Mouse (Mus musculus): ENCODE results near the gene Gm42906. TPM values are rescaled to one million over a fixed set of nuclear protein-coding genes. Genes with fewer than 3 reads are reported as not detected.

The Gm42906 gene
- polyA plus RNA-seq, 1 experiment from 2014 or later = not detected

GRCm38 (mm10) chr5:151346626-151347025 is 81.3 kb downstream of the Gm42906 start:
- Histone ChIP-seq H3K4me1 (ENCODE audit: control insufficient read depth in 2 of 2, insufficient read depth in 2 of 2, low read length in 2 of 2) (no peaks in the 10 kb centered on the region), H3K4me3 (ENCODE audit: control insufficient read depth in 1 of 2, insufficient read depth in 1 of 2, low read depth in 1 of 2, low read length in 2 of 2) (no peak overlapping the region), H3K4me2 (ENCODE audit: low read length) (no peak overlapping the region), H3K9me3 (ENCODE audit: control insufficient read depth, low read length) (no peaks in the 10 kb centered on the region), H3K36me3 (ENCODE audit: control insufficient read depth, insufficient read depth, low read length) (no peaks in the 10 kb centered on the region), H3K9ac (ENCODE audit: low read length) (no peak overlapping the region), H3K27me3 (ENCODE audit: control insufficient read depth, insufficient read depth, low read length) (no peaks in the 10 kb centered on the region), H3K27ac (replicated peaks in 1 of 2; ENCODE audit: control insufficient read depth in 1 of 2, insufficient read depth in 1 of 2, low read depth in 2 of 2, low read length in 2 of 2) (no peak overlapping the region)
- no peak for ATAC-seq (ENCODE audit: insufficient number of reproducible peaks, insufficient read depth, low FRiP score, low read depth)
- WGBS = 83% methylated on average over 8 of the region's 8 CpGs

GRCm38 (mm10) chr5:151344737-151345136 is 83.2 kb downstream of the Gm42906 start:
- ATAC-seq (ENCODE audit: insufficient number of reproducible peaks, insufficient read depth, low FRiP score, low read depth) = no peak
- no peak overlapping the region for H3K4me2 ChIP-seq (ENCODE audit: low read length)
- H3K9ac ChIP-seq (ENCODE audit: low read length) = no peak overlapping the region
- no peaks in the 10 kb centered on the region for H3K36me3 ChIP-seq (ENCODE audit: control insufficient read depth, insufficient read depth, low read length)
- H3K27me3 ChIP-seq (ENCODE audit: control insufficient read depth, insufficient read depth, low read length) = no peaks in the 10 kb centered on the region
- no peak overlapping the region for H3K27ac ChIP-seq (replicated peaks in 1 of 2; ENCODE audit: control insufficient read depth in 1 of 2, insufficient read depth in 1 of 2, low read depth in 2 of 2, low read length in 2 of 2)
- H3K4me3 ChIP-seq (ENCODE audit: control insufficient read depth in 1 of 2, insufficient read depth in 1 of 2, low read depth in 1 of 2, low read length in 2 of 2) = no peak overlapping the region
- H3K4me1 ChIP-seq (ENCODE audit: control insufficient read depth in 2 of 2, insufficient read depth in 2 of 2, low read length in 2 of 2) = no peaks in the 10 kb centered on the region
- 75% methylated on average over 4 of the region's 4 CpGs for WGBS
- no peaks in the 10 kb centered on the region for H3K9me3 ChIP-seq (ENCODE audit: control insufficient read depth, low read length)

- Histone ChIP-seq H3K27ac (replicated peaks in 1 of 2; ENCODE audit: control insufficient read depth in 1 of 2, insufficient read depth in 1 of 2, low read depth in 2 of 2, low read length in 2 of 2) (no peak overlapping the region), H3K4me3 (ENCODE audit: control insufficient read depth in 1 of 2, insufficient read depth in 1 of 2, low read depth in 1 of 2, low read length in 2 of 2) (no peak overlapping the region), H3K4me1 (ENCODE audit: control insufficient read depth in 2 of 2, insufficient read depth in 2 of 2, low read length in 2 of 2) (no peaks in the 10 kb centered on the region), H3K9me3 (ENCODE audit: control insufficient read depth, low read length) (no peaks in the 10 kb centered on the region), H3K27me3 (ENCODE audit: control insufficient read depth, insufficient read depth, low read length) (no peaks in the 10 kb centered on the region), H3K4me2 (ENCODE audit: low read length) (no peak overlapping the region), H3K9ac (ENCODE audit: low read length) (no peak overlapping the region), H3K36me3 (ENCODE audit: control insufficient read depth, insufficient read depth, low read length) (no peaks in the 10 kb centered on the region)
- ATAC-seq (ENCODE audit: insufficient number of reproducible peaks, insufficient read depth, low FRiP score, low read depth) = no peak
Measured at GRCm38 (mm10) chr5:151333686-151334085, 94.3 kb downstream of the Gm42906 start.

GRCm38 (mm10) chr5:151333191-151333594 is 94.8 kb downstream of the Gm42906 start:
- H3K27me3 ChIP-seq (ENCODE audit: control insufficient read depth, insufficient read depth, low read length) = no peaks in the 10 kb centered on the region
- H3K9me3 ChIP-seq (ENCODE audit: control insufficient read depth, low read length) = no peaks in the 10 kb centered on the region
- H3K4me2 ChIP-seq (ENCODE audit: low read length) = no peak overlapping the region
- no peaks in the 10 kb centered on the region for H3K4me1 ChIP-seq (ENCODE audit: control insufficient read depth in 2 of 2, insufficient read depth in 2 of 2, low read length in 2 of 2)
- H3K4me3 ChIP-seq (ENCODE audit: control insufficient read depth in 1 of 2, insufficient read depth in 1 of 2, low read depth in 1 of 2, low read length in 2 of 2) = no peak overlapping the region
- H3K9ac ChIP-seq (ENCODE audit: low read length) = no peak overlapping the region
- no peaks in the 10 kb centered on the region for H3K36me3 ChIP-seq (ENCODE audit: control insufficient read depth, insufficient read depth, low read length)
- H3K27ac ChIP-seq (replicated peaks in 1 of 2; ENCODE audit: control insufficient read depth in 1 of 2, insufficient read depth in 1 of 2, low read depth in 2 of 2, low read length in 2 of 2) = no peak overlapping the region
- no peak for ATAC-seq (ENCODE audit: insufficient number of reproducible peaks, insufficient read depth, low FRiP score, low read depth)

- 35% methylated on average over 10 of the region's 10 CpGs for WGBS
- Histone ChIP-seq H3K4me2 (ENCODE audit: low read length) (peak overlapping the region; percentile 53), H3K27me3 (ENCODE audit: control insufficient read depth, insufficient read depth, low read length) (no peaks in the 10 kb centered on the region), H3K4me3 (ENCODE audit: control insufficient read depth in 1 of 2, insufficient read depth in 1 of 2, low read depth in 1 of 2, low read length in 2 of 2) (no peak overlapping the region), H3K9me3 (ENCODE audit: control insufficient read depth, low read length) (no peaks in the 10 kb centered on the region), H3K4me1 (ENCODE audit: control insufficient read depth in 2 of 2, insufficient read depth in 2 of 2, low read length in 2 of 2) (peaks cover 5 to 14% of the 10 kb centered on the region in 2 experiments; a peak in 3 of 4 replicates), H3K9ac (ENCODE audit: low read length) (no peak overlapping the region), H3K36me3 (ENCODE audit: control insufficient read depth, insufficient read depth, low read length) (no peaks in the 10 kb centered on the region), H3K27ac (replicated peaks in 1 of 2; ENCODE audit: control insufficient read depth in 1 of 2, insufficient read depth in 1 of 2, low read depth in 2 of 2, low read length in 2 of 2) (peak overlapping the region; percentile 24 to 48; a peak in 3 of 4 replicates)
- ATAC-seq (ENCODE audit: insufficient number of reproducible peaks, insufficient read depth, low FRiP score, low read depth) = no peak; the same call in 1 of the 2 replicates
Measured at GRCm38 (mm10) chr5:151315804-151316597, 112.0 kb downstream of the Gm42906 start.

- Histone ChIP-seq H3K4me1 (ENCODE audit: control insufficient read depth in 2 of 2, insufficient read depth in 2 of 2, low read length in 2 of 2) (peaks cover 0 to 3% of the 10 kb centered on the region in 2 experiments; a peak in 1 of 4 replicates), H3K9ac (ENCODE audit: low read length) (no peak overlapping the region), H3K9me3 (ENCODE audit: control insufficient read depth, low read length) (0 out of 2 replicates have a peak, but pooled peaks cover 2% of the 10 kb centered on the region), H3K4me2 (ENCODE audit: low read length) (no peak overlapping the region), H3K27ac (replicated peaks in 1 of 2; ENCODE audit: control insufficient read depth in 1 of 2, insufficient read depth in 1 of 2, low read depth in 2 of 2, low read length in 2 of 2) (no peak overlapping the region), H3K27me3 (ENCODE audit: control insufficient read depth, insufficient read depth, low read length) (no peaks in the 10 kb centered on the region), H3K4me3 (ENCODE audit: control insufficient read depth in 1 of 2, insufficient read depth in 1 of 2, low read depth in 1 of 2, low read length in 2 of 2) (no peak overlapping the region), H3K36me3 (ENCODE audit: control insufficient read depth, insufficient read depth, low read length) (no peaks in the 10 kb centered on the region)
- WGBS = 56% methylated on average over 2 of the region's 2 CpGs
- no peak for ATAC-seq (ENCODE audit: insufficient number of reproducible peaks, insufficient read depth, low FRiP score, low read depth)
Measured at GRCm38 (mm10) chr5:151300286-151300685, 127.7 kb downstream of the Gm42906 start.

GRCm38 (mm10) chr5:151299576-151299975 is 128.4 kb downstream of the Gm42906 start:
- Histone ChIP-seq H3K9me3 (ENCODE audit: control insufficient read depth, low read length) (0 out of 2 replicates have a peak, but pooled peaks cover 2% of the 10 kb centered on the region), H3K27me3 (ENCODE audit: control insufficient read depth, insufficient read depth, low read length) (no peaks in the 10 kb centered on the region), H3K4me2 (ENCODE audit: low read length) (no peak overlapping the region), H3K36me3 (ENCODE audit: control insufficient read depth, insufficient read depth, low read length) (no peaks in the 10 kb centered on the region), H3K4me3 (ENCODE audit: control insufficient read depth in 1 of 2, insufficient read depth in 1 of 2, low read depth in 1 of 2, low read length in 2 of 2) (no peak overlapping the region), H3K27ac (replicated peaks in 1 of 2; ENCODE audit: control insufficient read depth in 1 of 2, insufficient read depth in 1 of 2, low read depth in 2 of 2, low read length in 2 of 2) (no peak overlapping the region), H3K9ac (ENCODE audit: low read length) (no peak overlapping the region), H3K4me1 (ENCODE audit: control insufficient read depth in 2 of 2, insufficient read depth in 2 of 2, low read length in 2 of 2) (peaks cover 0 to 3% of the 10 kb centered on the region in 2 experiments; a peak in 1 of 4 replicates)
- 81% methylated on average over 7 of the region's 7 CpGs for WGBS
- ATAC-seq (ENCODE audit: insufficient number of reproducible peaks, insufficient read depth, low FRiP score, low read depth) = no peak
